Mouse (Mus musculus): ENCODE data around the gene Rwdd3. TPM values are rescaled to one million over a fixed set of nuclear protein-coding genes. Genes with fewer than 3 reads are reported as not detected.

Rwdd3 gene
- total RNA-seq, 4 experiments from 2014 or later: 13.0 to 16.8 (median 15.3) TPM

- DNase-seq (ENCODE audit: low spot score in 2 of 2): no peak
These were observed 11.1 kb downstream of the Rwdd3 start for GRCm38 (mm10) chr3:121160424-121160823.

- no peak for DNase-seq (ENCODE audit: low spot score in 2 of 2)
These were observed 11.9 kb downstream of the Rwdd3 start for GRCm38 (mm10) chr3:121159566-121159965.

GRCm38 (mm10) chr3:121158901-121159351, 12.6 kb downstream of the Rwdd3 start:
- no peak for DNase-seq (ENCODE audit: low spot score in 2 of 2)

- no peak for DNase-seq (ENCODE audit: low spot score in 2 of 2)
These were observed 13.8 kb downstream of the Rwdd3 start for GRCm38 (mm10) chr3:121157546-121158330.

DNA sequence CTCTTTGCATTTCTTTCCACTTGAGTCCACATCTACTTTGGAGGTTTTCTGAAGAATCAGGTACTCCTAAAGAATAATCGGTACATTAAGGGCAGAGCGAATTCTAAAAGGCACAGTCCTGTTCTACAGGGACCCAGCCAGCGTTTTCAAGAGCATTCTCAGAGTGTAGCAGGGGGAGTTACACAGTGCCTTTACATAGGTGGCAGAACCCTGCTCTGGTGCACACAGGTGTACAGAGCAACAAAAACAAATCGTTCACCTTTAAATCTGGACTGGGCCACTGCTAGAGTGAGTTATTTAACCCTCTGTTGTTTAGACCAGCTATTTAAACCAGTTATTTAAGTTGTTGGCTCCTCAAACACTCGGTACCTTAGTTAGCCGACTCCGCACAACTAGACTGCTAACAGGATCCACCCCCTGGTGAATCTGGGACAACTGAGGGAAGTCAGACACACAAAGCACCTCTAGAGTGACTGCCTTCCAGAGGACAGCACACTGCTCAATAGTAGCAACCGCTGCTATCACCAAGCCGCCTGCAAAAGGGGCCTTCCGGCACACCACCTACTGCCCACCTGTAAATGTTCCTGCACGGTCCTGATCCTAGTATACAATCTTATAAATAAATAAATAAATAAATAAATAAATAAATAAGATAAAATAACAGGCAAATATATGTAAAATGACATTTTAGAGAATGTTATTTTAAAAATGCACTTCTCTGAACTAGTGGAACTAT, 14.9 kb downstream of the Rwdd3 start:
- no peak for DNase-seq (ENCODE audit: low spot score in 2 of 2)

DNA sequence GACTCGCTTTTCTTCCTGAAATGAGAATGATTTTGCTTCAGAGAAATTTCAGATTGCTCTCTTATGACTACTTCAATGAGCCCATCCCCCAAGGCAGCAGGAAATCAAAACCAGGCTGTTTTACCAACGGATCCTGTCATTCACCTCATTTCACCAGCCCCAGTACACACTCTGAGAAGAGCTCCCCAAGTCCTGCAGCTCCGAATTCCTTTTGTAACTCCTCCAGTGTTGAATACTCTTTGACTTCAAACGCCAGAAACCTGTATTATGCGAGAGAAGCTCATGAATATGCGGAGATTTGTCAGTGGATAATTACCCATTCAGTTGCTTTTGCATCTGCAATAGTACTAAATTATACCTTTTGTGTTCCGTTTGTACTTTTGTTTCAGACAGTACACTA, 15.5 kb downstream of the Rwdd3 start:
- DNase-seq (ENCODE audit: low spot score in 2 of 2): no peak

DNA sequence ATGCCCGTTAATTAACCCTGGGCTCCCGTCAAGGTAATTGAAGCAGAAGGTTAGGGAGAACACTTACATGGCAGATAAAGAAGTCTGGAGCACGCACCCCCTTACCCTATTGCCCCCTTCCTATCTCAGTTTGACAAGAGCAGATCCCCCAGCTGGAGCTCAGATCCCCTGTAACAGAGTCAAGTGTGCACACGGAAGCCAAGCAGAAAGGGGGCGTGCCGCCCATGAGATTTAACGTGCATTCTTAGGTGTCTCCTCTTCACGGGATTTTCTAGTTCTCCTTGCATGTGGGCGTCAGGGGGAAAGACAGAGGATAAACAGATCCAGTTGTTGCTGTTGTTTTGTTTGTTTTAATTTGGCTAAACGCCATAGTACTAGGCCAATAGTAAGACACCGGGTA, 37.6 kb downstream of the Rwdd3 start:
- DNase-seq (ENCODE audit: low spot score in 2 of 2): no peak

- DNase-seq (ENCODE audit: low spot score in 2 of 2): no peak
These were observed 38.5 kb downstream of the Rwdd3 start for GRCm38 (mm10) chr3:121133039-121133438.

- no peak for DNase-seq (ENCODE audit: low spot score in 2 of 2)
These were observed 44.3 kb downstream of the Rwdd3 start for GRCm38 (mm10) chr3:121127171-121127570.

GRCm38 (mm10) chr3:121126476-121126875, 45.0 kb downstream of the Rwdd3 start:
- DNase-seq (ENCODE audit: low spot score in 2 of 2): no peak

DNA sequence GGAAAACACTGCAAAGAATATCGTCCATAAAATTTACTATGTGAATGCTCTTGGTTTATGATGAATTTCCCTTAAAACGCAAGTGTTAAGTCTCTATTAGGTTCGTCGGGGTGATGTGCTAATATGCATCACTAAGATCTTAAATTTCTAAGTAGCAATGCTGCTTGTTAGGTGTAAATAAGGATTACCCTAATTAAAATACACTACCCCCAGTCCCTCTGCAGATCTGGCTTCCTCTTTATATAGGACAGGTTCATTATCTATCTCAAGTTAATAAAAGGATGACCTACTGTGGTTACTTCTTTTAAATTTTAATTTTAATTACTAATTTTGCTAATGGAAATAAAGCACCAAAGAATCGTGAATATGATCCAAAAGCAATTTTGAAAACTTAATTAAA, 50.4 kb downstream of the Rwdd3 start:
- no peak for DNase-seq (ENCODE audit: low spot score in 2 of 2)

- DNase-seq (ENCODE audit: low spot score in 2 of 2): no peak
These were observed 54.9 kb downstream of the Rwdd3 start for GRCm38 (mm10) chr3:121116590-121116989.

GRCm38 (mm10) chr3:121116067-121116466, 55.4 kb downstream of the Rwdd3 start:
- DNase-seq (ENCODE audit: low spot score in 2 of 2): no peak

DNA sequence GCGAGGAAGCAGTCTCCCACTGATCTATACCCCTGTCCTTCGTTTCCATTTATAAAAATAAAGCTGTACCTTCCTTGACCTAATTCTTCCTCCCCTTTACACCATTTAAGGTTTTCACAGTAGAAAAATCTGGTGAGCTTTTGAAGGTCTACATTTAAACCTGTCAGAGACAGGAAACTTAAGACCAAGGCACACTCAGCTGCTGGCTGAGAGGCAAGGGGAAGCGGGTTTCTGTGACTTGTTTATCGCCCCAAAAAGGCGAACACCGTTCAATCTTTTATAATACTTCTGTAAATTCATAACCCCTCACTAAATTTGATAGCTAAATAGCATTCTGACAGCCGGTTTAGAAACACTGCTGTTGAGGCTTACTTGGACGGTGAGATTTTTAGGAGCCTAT, 60.4 kb downstream of the Rwdd3 start:
- no peak for DNase-seq (ENCODE audit: low spot score in 2 of 2)

DNA sequence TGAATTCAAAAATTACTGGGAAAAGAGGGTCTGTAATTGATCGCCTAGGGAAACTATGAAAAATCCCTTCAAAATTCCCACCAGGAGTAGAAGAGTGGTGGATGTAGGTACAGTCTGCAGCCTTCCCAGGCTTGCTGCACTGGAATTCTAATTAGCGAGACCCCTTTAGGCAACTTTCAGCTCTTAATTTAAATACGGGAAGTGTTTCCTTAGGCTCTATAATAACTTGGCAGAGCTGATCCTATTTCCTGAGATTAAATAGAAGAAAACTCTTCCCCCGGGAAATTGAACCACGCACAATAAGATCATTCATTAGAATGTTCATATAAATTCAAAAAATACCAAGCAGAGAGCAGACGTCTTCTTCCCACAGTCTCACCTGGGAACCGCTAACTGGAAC, 61.1 kb downstream of the Rwdd3 start:
- no peak for DNase-seq (ENCODE audit: low spot score in 2 of 2)

GRCm38 (mm10) chr3:121107481-121107880, 64.0 kb downstream of the Rwdd3 start:
- DNase-seq (ENCODE audit: low spot score in 2 of 2): no peak

- DNase-seq (ENCODE audit: low spot score in 2 of 2): no peak
These were observed 66.1 kb downstream of the Rwdd3 start for GRCm38 (mm10) chr3:121105408-121105708.

Other genes with a start within 250 kb of the Rwdd3 start
- gene Tmem56, start 111.4 kb upstream of the Rwdd3 start, total RNA-seq (2022): 10 to 100 TPM; 35.0 to 49.8 (median 43.9) TPM
- gene Alg14, start 120.1 kb upstream of the Rwdd3 start, total RNA-seq (2022): 10 to 100 TPM; 11.7 to 16.2 (median 14.8) TPM